Mouse (Mus musculus): ENCODE measurements around the gene Eif4g3.
A peak's percentile ranks its signal among the peaks of the same experiment; 100 is the strongest.
"Not testable (repeated sequence)": the region's sequence is repeated elsewhere in the genome, so short reads cannot be mapped to it uniquely, and the experiment has no call there.

Gene Eif4g3

GRCm38 (mm10) chr4:138023403-138024100, 30.7 kb downstream of the Eif4g3 start:
- DNase-seq (ENCODE audit: low spot score): no peak

DNA sequence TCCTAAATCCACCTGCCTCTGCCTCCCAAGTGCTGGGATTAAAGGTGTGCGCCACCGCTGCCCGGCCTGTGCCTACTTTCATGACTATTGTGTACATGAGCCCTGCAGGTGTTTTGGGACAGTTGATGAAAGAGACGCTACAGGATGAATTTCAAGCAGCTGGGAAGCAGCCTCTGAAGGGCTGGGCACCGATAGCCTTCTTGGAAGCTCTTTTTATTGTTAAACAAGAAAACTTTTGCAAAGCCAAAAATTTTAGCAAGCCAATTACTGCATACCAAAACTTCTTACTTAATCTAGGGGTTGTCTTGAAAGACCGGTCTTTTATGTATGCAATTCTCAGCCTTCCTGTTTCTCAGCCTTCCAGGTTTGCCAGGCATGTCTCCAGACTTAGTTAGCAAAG, 36.3 kb downstream of the Eif4g3 start:
- DNase-seq (ENCODE audit: low spot score): no peak

DNA sequence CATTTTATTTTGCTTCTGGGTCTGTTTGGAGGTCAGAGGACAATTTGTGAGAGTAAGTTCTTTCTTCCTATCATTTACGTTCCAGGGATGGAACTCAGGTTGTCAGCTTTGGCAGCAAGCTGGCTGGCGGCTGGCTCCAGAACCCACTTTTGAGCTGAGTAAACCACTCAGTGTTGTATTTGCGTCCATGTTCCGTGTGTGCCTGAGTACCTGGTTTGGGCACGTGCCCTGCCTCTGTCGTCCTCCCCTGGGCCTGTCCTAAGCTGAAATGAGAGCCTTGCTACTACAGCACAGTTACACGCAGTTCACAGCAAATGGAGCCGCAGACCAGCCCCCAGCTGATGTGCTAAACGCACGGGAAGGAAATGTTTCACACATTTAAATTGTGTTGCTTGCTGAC, 39.0 kb downstream of the Eif4g3 start:
- no peak for DNase-seq (ENCODE audit: low spot score)

GRCm38 (mm10) chr4:138033871-138034270, 41.0 kb downstream of the Eif4g3 start:
- DNase-seq (ENCODE audit: low spot score): peak; percentile 8

GRCm38 (mm10) chr4:138035435-138036120, 42.8 kb downstream of the Eif4g3 start:
- no peak for DNase-seq (ENCODE audit: low spot score)

- DNase-seq (ENCODE audit: low spot score): no peak
Measured at GRCm38 (mm10) chr4:138037110-138037509, 44.3 kb downstream of the Eif4g3 start.

GRCm38 (mm10) chr4:138037896-138038295, 45.1 kb downstream of the Eif4g3 start:
- no peak for DNase-seq (ENCODE audit: low spot score)

DNA sequence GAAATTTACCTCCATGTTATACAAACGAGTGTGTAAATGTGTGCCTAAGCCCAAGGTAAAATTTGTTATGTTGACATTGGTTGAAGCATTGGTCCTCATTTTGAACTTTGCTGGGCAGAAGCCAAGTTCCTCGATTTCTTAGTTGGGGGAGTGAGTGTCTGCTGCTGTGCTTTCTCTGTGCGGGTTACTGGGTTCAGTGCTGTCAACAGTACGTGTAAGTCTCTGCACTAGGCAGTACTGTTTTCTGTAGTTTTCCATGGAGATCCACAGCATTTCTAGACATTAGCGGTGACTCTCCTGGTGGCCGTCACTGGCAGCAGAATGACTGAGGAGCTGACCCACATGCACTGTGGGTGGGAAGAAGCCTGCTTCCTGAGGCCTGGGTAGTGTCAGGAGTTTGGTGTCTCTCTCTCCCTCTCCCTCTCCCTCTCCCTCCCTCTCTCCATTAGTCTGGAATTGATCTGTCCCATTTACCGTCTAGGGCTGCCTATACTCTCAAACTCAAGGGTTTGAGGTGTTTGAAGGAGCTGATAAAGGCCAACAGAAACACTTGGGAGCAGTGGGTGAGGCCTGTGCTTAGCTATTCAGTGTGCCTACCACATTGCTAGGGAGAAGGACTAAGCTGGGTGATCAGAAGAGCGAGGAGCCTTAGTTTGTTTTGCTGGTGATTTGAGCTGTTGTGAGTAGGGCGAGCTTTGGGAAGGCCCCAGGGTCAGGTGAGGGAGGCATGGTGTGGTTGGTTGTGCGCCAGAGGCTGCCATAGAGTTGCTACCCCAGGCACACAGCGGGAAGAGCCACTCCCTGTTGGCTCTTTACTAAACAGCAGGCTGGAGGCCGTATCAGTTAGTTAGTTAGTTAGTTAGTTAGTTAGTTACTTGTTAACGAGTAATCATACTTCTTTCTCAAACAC, 45.8 kb downstream of the Eif4g3 start:
- DNase-seq (ENCODE audit: low spot score): no peak

- no peak for DNase-seq (ENCODE audit: low spot score)
Measured at GRCm38 (mm10) chr4:138039275-138039651, 46.4 kb downstream of the Eif4g3 start.

DNA sequence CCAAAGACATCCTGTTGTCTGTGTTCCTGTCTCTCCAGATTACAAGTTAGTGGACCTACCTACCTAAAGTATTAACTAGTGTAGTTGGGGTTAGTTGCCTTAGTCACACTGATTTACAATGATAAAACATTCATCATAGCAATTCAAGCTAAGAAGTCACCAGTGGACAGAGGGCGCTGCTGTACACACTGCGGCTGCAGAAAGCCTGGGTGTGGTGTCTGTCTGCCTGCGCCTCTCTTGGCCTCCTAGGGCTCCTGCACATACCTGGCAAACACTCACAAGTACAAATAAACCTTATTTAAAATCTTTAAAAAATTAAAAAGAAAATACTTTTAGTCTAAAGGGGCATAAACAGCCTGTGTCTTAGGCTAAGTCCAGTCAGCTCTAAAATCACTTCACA, 47.8 kb downstream of the Eif4g3 start:
- DNase-seq (ENCODE audit: low spot score): no peak

DNA sequence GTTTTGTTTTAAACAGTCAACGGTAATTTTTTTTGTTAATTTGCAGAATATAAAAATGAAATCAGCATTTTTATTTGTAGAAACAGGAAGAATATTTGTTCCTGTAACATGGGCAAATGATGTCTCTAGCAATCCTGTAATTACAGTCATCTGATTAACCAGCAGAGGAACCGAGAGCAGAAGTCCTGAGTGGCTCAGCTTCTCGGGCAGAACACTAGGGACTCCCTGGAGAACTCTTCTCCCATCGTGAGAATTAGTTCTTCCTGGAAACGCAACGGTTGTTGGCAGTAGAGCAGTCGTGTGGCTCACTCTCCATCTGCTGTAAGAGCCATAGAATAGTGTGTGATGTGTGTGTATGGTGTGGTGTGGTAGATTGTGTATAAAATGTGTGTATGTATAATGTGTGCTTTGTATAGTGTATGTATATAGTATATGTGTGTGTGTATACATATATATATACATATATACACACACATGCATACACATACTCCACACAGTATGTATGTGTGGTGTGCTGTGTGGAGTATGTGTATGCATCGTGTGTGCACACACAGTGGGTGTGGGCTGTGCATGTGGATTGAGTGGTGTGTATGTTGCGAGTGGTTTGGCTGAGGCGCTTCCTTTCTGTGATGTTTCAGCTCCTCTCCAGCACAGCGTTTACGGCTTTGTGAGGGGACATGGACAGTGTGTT, 48.9 kb downstream of the Eif4g3 start:
- no peak for DNase-seq (ENCODE audit: low spot score)

GRCm38 (mm10) chr4:138042257-138042589, 49.4 kb downstream of the Eif4g3 start:
- no peak for DNase-seq (ENCODE audit: low spot score)

GRCm38 (mm10) chr4:138042625-138043024, 49.8 kb downstream of the Eif4g3 start:
- no peak for DNase-seq (ENCODE audit: low spot score)

DNA sequence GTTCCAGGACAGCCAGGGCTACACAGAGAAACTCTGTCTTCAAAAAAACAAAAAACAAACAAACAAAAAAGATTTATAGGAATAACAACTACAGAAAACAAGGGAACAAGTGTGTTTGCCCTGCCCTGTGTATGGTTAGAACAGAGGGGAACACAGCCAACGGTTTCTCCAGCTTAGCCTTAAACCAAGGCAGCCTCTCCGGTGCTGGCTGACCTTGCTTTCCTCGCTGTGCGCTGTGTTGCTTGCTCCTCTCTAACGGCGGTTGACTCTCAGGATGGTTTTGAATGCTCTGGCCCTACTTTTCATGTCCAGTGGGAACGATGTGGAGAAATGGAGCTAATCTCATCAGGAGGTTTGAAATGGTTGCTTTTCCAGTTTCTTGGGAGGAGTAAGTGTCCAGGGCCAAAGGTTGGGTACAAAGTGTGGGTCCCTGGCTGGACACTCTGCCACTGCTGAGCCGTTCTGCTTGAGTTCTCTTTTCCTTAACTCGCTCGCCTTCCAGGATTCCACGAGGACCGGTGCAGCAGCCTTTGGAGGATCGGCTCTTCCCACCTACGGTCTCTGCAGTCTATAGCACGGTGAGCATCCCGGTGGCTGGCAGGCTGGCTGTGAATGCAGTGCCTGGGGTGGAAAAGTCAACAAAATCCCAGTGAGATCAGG, 52.1 kb downstream of the Eif4g3 start:
- DNase-seq (ENCODE audit: low spot score): no peak

DNA sequence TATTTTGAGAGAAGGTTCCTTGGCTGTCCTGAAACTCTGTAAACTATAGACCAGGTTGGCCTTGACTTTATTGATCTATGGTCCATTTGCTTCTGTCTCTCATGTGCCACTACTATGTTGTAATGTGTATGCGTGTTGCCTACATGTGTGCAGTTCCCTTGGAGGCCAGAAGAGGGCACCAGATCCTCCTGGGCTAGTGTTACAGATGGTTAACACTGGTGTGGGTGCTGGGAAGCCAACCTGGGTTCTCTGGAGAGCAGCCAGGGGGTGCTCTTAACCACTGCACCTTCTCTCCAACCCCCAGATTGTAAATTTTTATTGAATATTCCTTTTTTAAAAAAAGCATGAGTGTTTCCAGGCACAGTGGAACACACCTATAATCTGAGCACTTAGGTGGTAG, 53.0 kb downstream of the Eif4g3 start:
- DNase-seq (ENCODE audit: low spot score): peak; percentile 18

- no peak for DNase-seq (ENCODE audit: low spot score)
Measured at GRCm38 (mm10) chr4:138046371-138046770, 53.5 kb downstream of the Eif4g3 start.

DNA sequence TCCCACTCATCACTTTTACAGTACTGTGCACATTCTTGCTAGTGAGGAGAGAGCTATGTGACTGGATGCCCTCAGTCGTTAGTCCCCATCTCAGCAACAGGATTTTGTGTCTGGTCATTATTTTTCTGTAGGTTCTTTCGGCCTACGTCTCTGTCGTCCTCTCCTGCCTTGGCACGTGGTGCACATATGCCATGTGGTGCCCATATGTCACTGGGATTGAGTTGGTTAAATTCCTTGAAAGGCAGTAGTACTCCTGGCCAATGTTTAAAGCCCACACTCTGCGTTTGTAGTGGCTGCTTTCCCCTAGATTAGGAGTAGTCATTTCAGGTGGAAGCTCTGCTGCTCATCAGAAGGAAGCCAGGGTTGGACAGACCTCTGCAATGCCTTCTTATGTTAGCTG, 56.7 kb downstream of the Eif4g3 start:
- DNase-seq (ENCODE audit: low spot score): no peak

GRCm38 (mm10) chr4:138051488-138051887, 58.7 kb downstream of the Eif4g3 start:
- no peak for DNase-seq (ENCODE audit: low spot score)

DNA sequence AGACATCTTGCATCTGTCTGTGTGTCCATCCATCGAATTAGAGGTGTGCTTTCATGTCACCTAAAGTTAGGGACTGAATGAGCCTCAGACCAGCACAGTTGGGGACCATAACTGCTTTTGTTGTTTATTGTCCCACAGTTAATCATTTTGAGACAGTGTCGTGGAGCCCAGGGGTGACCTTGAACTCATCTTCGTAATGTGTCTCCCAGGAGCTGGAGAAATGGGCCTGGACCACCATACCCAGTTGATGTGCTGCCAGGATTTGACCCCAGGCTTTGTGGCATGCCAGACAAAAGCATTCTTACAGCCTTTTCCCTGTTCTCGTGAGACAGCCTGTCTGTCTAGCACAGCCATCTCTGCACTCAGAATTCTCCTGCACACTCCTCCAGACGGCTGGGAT, 63.8 kb downstream of the Eif4g3 start:
- no peak for DNase-seq (ENCODE audit: low spot score)

- DNase-seq (ENCODE audit: low spot score): not testable (repeated sequence)
Measured at GRCm38 (mm10) chr4:138057196-138057754, 64.5 kb downstream of the Eif4g3 start.

DNA sequence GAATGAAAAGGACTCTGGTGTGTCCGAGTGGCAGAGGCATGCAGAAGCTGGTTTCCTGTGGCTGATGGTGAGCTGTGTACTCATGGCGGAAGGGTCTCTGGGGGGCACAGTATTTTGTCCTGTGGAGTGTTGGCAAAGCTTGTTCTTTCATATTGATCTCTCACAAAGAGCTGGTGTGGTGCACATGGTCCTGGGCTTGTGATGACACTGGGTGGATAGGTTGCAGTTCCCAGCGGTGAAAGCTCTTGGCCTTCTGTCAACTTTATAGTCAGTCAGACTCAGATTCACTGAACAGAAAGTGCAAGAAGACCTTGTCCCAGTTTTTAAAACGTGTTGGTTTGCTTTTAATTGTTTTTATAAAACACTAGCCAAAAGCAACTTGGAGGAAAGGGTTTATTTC, 68.3 kb downstream of the Eif4g3 start:
- no peak for DNase-seq (ENCODE audit: low spot score)

All from T-cell, adult 2 months (primary cell).